Mouse (Mus musculus): Measurements from ENCODE around the gene Mettl23. TPM values are rescaled to one million over a fixed set of nuclear protein-coding genes. Genes with fewer than 3 reads are reported as not detected.

Gene Mettl23
- 34.4 and 36.6 TPM in 2 replicates for total RNA-seq (2012; rRNA removed)

- peak; percentile 88 for DNase-seq (ENCODE audit: low read depth, low spot score)
- H3K9ac ChIP-seq (ENCODE audit: insufficient read depth, low read depth, low read length, poor library complexity, severe bottlenecking), result peak within 1 kb of the TSS; percentile 79
- peaks cover 2 to 9% of the 10 kb centered on the region in 2 experiments; a peak in 1 of 4 replicates for H3K4me1 ChIP-seq (ENCODE audit: control insufficient read depth in 2 of 2, insufficient read depth in 2 of 2, low read length in 2 of 2, poor library complexity in 1 of 2)
- in situ Hi-C loops (cut with MboI; ENCODE audit: low sequenced_read_pairs in 2 of 2, unreplicated experiment in 2 of 2), result no loop called here
- peak; percentile 81 for TF ChIP-seq HCFC1 (IDR thresholded peaks at IDR 0.05; ENCODE audit: borderline replicate concordance, insufficient read depth, low read length)
- TF ChIP-seq CHD2 (IDR thresholded peaks at IDR 0.05; ENCODE audit: low read depth, low read length), result no peak
- H3K9me3 ChIP-seq (ENCODE audit: control insufficient read depth, insufficient read depth, low read depth, low read length), result no peaks in the 10 kb centered on the region
- H3K4me3 ChIP-seq (ENCODE audit: insufficient read depth in 1 of 2, low read depth in 1 of 2, low read length in 2 of 2, poor library complexity in 1 of 2, severe bottlenecking in 1 of 2), result peak within 1 kb of the TSS; percentile 72 to 86
- peaks cover 25% of the 10 kb centered on the region for H3K36me3 ChIP-seq (ENCODE audit: control insufficient read depth, insufficient read depth, low read length, poor library complexity, severe bottlenecking)
- H3K27ac ChIP-seq (ENCODE audit: insufficient read depth, low read depth, low read length, poor library complexity, severe bottlenecking), result peak within 1 kb of the TSS; percentile 68
Observed at GRCm38 (mm10) chr11:116843261-116844233, at the start of gene Mettl23, which contains the start of gene Jmjd6. Gene Mettl23, plus strand, starts transcription at chr11:116843278. Gene Jmjd6, minus strand, starts transcription at chr11:116843449.

- no peak for TF ChIP-seq ZNF384 (IDR thresholded peaks at IDR 0.05; ENCODE audit: low read depth, low read length)
- no peak for TF ChIP-seq CHD2 (IDR thresholded peaks at IDR 0.05; ENCODE audit: low read depth, low read length)
- TF ChIP-seq HCFC1 (IDR thresholded peaks at IDR 0.05; ENCODE audit: borderline replicate concordance, insufficient read depth, low read length), result no peak
- TF ChIP-seq MAFK (IDR thresholded peaks at IDR 0.05; ENCODE audit: insufficient read depth, low read depth, low read length), result no peak
- no peak for TF ChIP-seq ZC3H11A (IDR thresholded peaks at IDR 0.05; ENCODE audit: borderline replicate concordance, low read depth, low read length)
- no peaks in the 10 kb centered on the region for H3K9me3 ChIP-seq (ENCODE audit: control insufficient read depth, insufficient read depth, low read depth, low read length)
- in situ Hi-C loops (cut with MboI; ENCODE audit: low sequenced_read_pairs in 2 of 2, unreplicated experiment in 2 of 2), result no loop called here
Observed at GRCm38 (mm10) chr11:116799364-116799763, 43.7 kb upstream of the Mettl23 start.

GRCm38 (mm10) chr11:116801106-116801505, 42.0 kb upstream of the Mettl23 start:
- H3K9me3 ChIP-seq (ENCODE audit: control insufficient read depth, insufficient read depth, low read depth, low read length), result no peaks in the 10 kb centered on the region
- H3K27ac ChIP-seq (ENCODE audit: insufficient read depth, low read depth, low read length, poor library complexity, severe bottlenecking), result no peak overlapping the region
- TF ChIP-seq MAFK (IDR thresholded peaks at IDR 0.05; ENCODE audit: insufficient read depth, low read depth, low read length), result no peak
- no peak for TF ChIP-seq CHD2 (IDR thresholded peaks at IDR 0.05; ENCODE audit: low read depth, low read length)
- TF ChIP-seq ZNF384 (IDR thresholded peaks at IDR 0.05; ENCODE audit: low read depth, low read length), result no peak
- TF ChIP-seq ZC3H11A (IDR thresholded peaks at IDR 0.05; ENCODE audit: borderline replicate concordance, low read depth, low read length), result no peak
- TF ChIP-seq HCFC1 (IDR thresholded peaks at IDR 0.05; ENCODE audit: borderline replicate concordance, insufficient read depth, low read length), result no peak
- no peak overlapping the region for H3K9ac ChIP-seq (ENCODE audit: insufficient read depth, low read depth, low read length, poor library complexity, severe bottlenecking)
- in situ Hi-C loops (cut with MboI; ENCODE audit: low sequenced_read_pairs in 2 of 2, unreplicated experiment in 2 of 2), result loop anchor here in 1 of 2 experiments (25.0 kb wide), 1 partner anchor 164 kb away; the partner anchor contains the start of gene Rhbdf2
- H3K36me3 ChIP-seq (ENCODE audit: control insufficient read depth, insufficient read depth, low read length, poor library complexity, severe bottlenecking), result no peaks in the 10 kb centered on the region
- H3K4me1 ChIP-seq (ENCODE audit: control insufficient read depth in 2 of 2, insufficient read depth in 2 of 2, low read length in 2 of 2, poor library complexity in 1 of 2), result peaks cover 0 to 2% of the 10 kb centered on the region in 2 experiments; a peak in 1 of 4 replicates
- no peak overlapping the region for H3K4me3 ChIP-seq (ENCODE audit: insufficient read depth in 1 of 2, low read depth in 1 of 2, low read length in 2 of 2, poor library complexity in 1 of 2, severe bottlenecking in 1 of 2)
- DNase-seq (ENCODE audit: low read depth, low spot score), result no peak

More at GRCm38 (mm10) chr11:116799364-116799763, 43.7 kb upstream of the Mettl23 start:
- Histone ChIP-seq H3K9ac (ENCODE audit: insufficient read depth, low read depth, low read length, poor library complexity, severe bottlenecking) (no peak overlapping the region), H3K36me3 (ENCODE audit: control insufficient read depth, insufficient read depth, low read length, poor library complexity, severe bottlenecking) (no peaks in the 10 kb centered on the region), H3K4me3 (ENCODE audit: insufficient read depth in 1 of 2, low read depth in 1 of 2, low read length in 2 of 2, poor library complexity in 1 of 2, severe bottlenecking in 1 of 2) (no peak overlapping the region), H3K27ac (ENCODE audit: insufficient read depth, low read depth, low read length, poor library complexity, severe bottlenecking) (no peak overlapping the region), H3K4me1 (ENCODE audit: control insufficient read depth in 2 of 2, insufficient read depth in 2 of 2, low read length in 2 of 2, poor library complexity in 1 of 2) (peaks cover 3 to 6% of the 10 kb centered on the region in 2 experiments; a peak in 2 of 4 replicates)
- DNase-seq (ENCODE audit: low read depth, low spot score), result no peak

- in situ Hi-C loops (cut with MboI; ENCODE audit: low sequenced_read_pairs in 2 of 2, unreplicated experiment in 2 of 2), result loop anchor here in 1 of 2 experiments (25.0 kb wide), 1 partner anchor 165 kb away; the partner anchor contains the start of gene Rhbdf2
- H3K9ac ChIP-seq (ENCODE audit: insufficient read depth, low read depth, low read length, poor library complexity, severe bottlenecking), result no peak overlapping the region
- H3K9me3 ChIP-seq (ENCODE audit: control insufficient read depth, insufficient read depth, low read depth, low read length), result no peaks in the 10 kb centered on the region
- no peak overlapping the region for H3K27ac ChIP-seq (ENCODE audit: insufficient read depth, low read depth, low read length, poor library complexity, severe bottlenecking)
- DNase-seq (ENCODE audit: low read depth, low spot score), result no peak
- H3K4me3 ChIP-seq (ENCODE audit: insufficient read depth in 1 of 2, low read depth in 1 of 2, low read length in 2 of 2, poor library complexity in 1 of 2, severe bottlenecking in 1 of 2), result no peak overlapping the region
- TF ChIP-seq ZNF384 (IDR thresholded peaks at IDR 0.05; ENCODE audit: low read depth, low read length), result no peak
- H3K36me3 ChIP-seq (ENCODE audit: control insufficient read depth, insufficient read depth, low read length, poor library complexity, severe bottlenecking), result no peaks in the 10 kb centered on the region
- H3K4me1 ChIP-seq (ENCODE audit: control insufficient read depth in 2 of 2, insufficient read depth in 2 of 2, low read length in 2 of 2, poor library complexity in 1 of 2), result peaks cover 0 to 2% of the 10 kb centered on the region in 2 experiments; a peak in 1 of 4 replicates
Observed at GRCm38 (mm10) chr11:116802709-116803108, 40.4 kb upstream of the Mettl23 start.

All from ES-E14 (cell line).